14 mouse cellular contexts compared by ENCODE assay signal in genomic region chr8:77682008-77682934, GRCm38 (mm10). TPM values are rescaled to one million over a fixed set of nuclear protein-coding genes. Genes with fewer than 3 reads are reported as not detected.
DNase-seq lines count a peak whose midpoint lies in the region; ATAC-seq and TF ChIP-seq lines count a peak whose summit lies in the region.
"Had no signal": no experiment of that assay in that cellular context is flagged by ENCODE, and none has a peak within 500 bp of the region (broad histone marks: within the 10 kb centered on the region; RNA-seq: fewer than 3 reads in every experiment).

No protein-coding gene starts in this region.

- H3K4me1 ChIP-seq in heart, embryonic 12.5 days (replicated peaks): peaks cover 31% of the 10 kb centered on the region
- H3K4me1 ChIP-seq in lung, embryonic 15.5 days: peaks cover 28% of the 10 kb centered on the region
- peaks cover 8% of the 10 kb centered on the region; the same call in 1 of the 2 replicates for H3K4me1 ChIP-seq in heart, postnatal 0 days (ENCODE audit: control insufficient read depth, insufficient read depth)
- no peaks in the 10 kb centered on the region for H3K4me1 ChIP-seq in thymus, adult 2 months (replicated peaks; ENCODE audit: control insufficient read depth, insufficient read depth, low read length)
- H3K4me1 ChIP-seq: liver, embryonic 12.5 days; megakaryocyte, embryonic 14.5 days had no signal

- no peak for TF ChIP-seq POLR2A in myocyte (IDR thresholded peaks at IDR 0.05; ENCODE audit: insufficient read length, low read depth)
- TF ChIP-seq POLR2A in thymus, adult 2 months (IDR thresholded peaks at IDR 0.05; ENCODE audit: control insufficient read depth, extremely low read depth, insufficient read depth, low read length, poor library complexity): no peak

- H3K27ac ChIP-seq in heart, embryonic 12.5 days (ENCODE audit: poor library complexity, severe bottlenecking): peak overlapping the region; percentile 40
- H3K27ac ChIP-seq in lung, embryonic 15.5 days: peak overlapping the region; percentile 70
- peak overlapping the region; percentile 61 for H3K27ac ChIP-seq in heart, postnatal 0 days (ENCODE audit: low read depth)
- no peak overlapping the region for H3K27ac ChIP-seq in thymus, adult 2 months (ENCODE audit: control insufficient read depth, insufficient read depth, low read length)
- H3K27ac ChIP-seq: liver, embryonic 12.5 days had no signal

- intact Hi-C loops in heart, postnatal 36 days (cut with DNase I): no loop called here

- TF ChIP-seq CTCF in heart, postnatal 0 days (IDR thresholded peaks at IDR 0.05; ENCODE audit: low read depth): no peak
- TF ChIP-seq CTCF in thymus, adult 2 months (IDR thresholded peaks at IDR 0.05; ENCODE audit: borderline replicate concordance, control insufficient read depth, extremely low read depth, insufficient read depth, low read length, poor library complexity): no peak

- no peak for TF ChIP-seq EP300 in heart, postnatal 0 days (IDR thresholded peaks at IDR 0.05; ENCODE audit: low read depth)

- H3ac ChIP-seq in myocyte (ENCODE audit: control insufficient read depth, insufficient read length): no peak overlapping the region

- peak overlapping the region; percentile 42; the same call in 1 of the 2 replicates for H3K9ac ChIP-seq in heart, embryonic 12.5 days
- H3K9ac ChIP-seq in lung, embryonic 15.5 days: no peak overlapping the region
- H3K9ac ChIP-seq in heart, postnatal 0 days (replicated peaks; ENCODE audit: low read depth, low read length): no peak overlapping the region
- H3K9ac ChIP-seq: liver, embryonic 12.5 days had no signal

- no peaks in the 10 kb centered on the region for H3K9me3 ChIP-seq in heart, embryonic 12.5 days (replicated peaks)
- H3K9me3 ChIP-seq in lung, embryonic 15.5 days: no peaks in the 10 kb centered on the region
- H3K9me3 ChIP-seq in heart, postnatal 0 days (replicated peaks; ENCODE audit: control insufficient read depth, low read length): no peaks in the 10 kb centered on the region
- H3K9me3 ChIP-seq: liver, embryonic 12.5 days; megakaryocyte, embryonic 14.5 days had no signal

- no peaks in the 10 kb centered on the region for H3K27me3 ChIP-seq in heart, embryonic 12.5 days (replicated peaks)
- H3K27me3 ChIP-seq in lung, embryonic 15.5 days: no peaks in the 10 kb centered on the region
- no peaks in the 10 kb centered on the region for H3K27me3 ChIP-seq in heart, postnatal 0 days (ENCODE audit: control insufficient read depth, insufficient read depth, low read length)
- H3K27me3 ChIP-seq in myocyte (ENCODE audit: control insufficient read depth, insufficient read depth, insufficient read length): no peaks in the 10 kb centered on the region
- H3K27me3 ChIP-seq in thymus, adult 2 months (ENCODE audit: control insufficient read depth, insufficient read depth, low read length): no peaks in the 10 kb centered on the region
- H3K27me3 ChIP-seq: liver, embryonic 12.5 days; megakaryocyte, embryonic 14.5 days had no signal

- ATAC-seq in heart, embryonic 12.5 days (ENCODE audit: insufficient number of reproducible peaks, low FRiP score): no peak
- ATAC-seq in lung, embryonic 15.5 days (ENCODE audit: borderline replicate concordance, extremely low read depth, low FRiP score, low TSS enrichment): peak; percentile 50; the same call in 1 of the 2 replicates
- no peak for ATAC-seq in heart, postnatal 0 days (ENCODE audit: insufficient read depth, low read depth)
- ATAC-seq: liver, embryonic 12.5 days; Patski had no signal

- DNase-seq in heart, postnatal 36 days: no peak
- no peak for DNase-seq in lung, adult 18-20 months
- no peak for DNase-seq in heart, postnatal 0 days (ENCODE audit: low spot score)
- DNase-seq in spleen, postnatal 10 days (ENCODE audit: low spot score in 2 of 2): no peak
- no peak for DNase-seq in thymus, adult 2 months
- DNase-seq: embryo, embryonic 11 days; gastrocnemius, postnatal 25 days; thymus, adult 18-20 months had no signal

- no peak overlapping the region for H3K4me3 ChIP-seq in heart, embryonic 12.5 days
- H3K4me3 ChIP-seq in lung, embryonic 15.5 days: no peak overlapping the region
- H3K4me3 ChIP-seq in heart, postnatal 0 days (ENCODE audit: low read depth, low read length): no peak overlapping the region
- H3K4me3 ChIP-seq in myocyte: no peak overlapping the region
- H3K4me3 ChIP-seq in thymus, adult 2 months (ENCODE audit: control insufficient read depth, insufficient read depth, low read length): no peak overlapping the region
- H3K4me3 ChIP-seq: liver, embryonic 12.5 days; megakaryocyte, embryonic 14.5 days had no signal

- no peaks in the 10 kb centered on the region for H3K79me2 ChIP-seq in myocyte (ENCODE audit: control insufficient read depth, insufficient read depth)

- H3K4me2 ChIP-seq in heart, embryonic 12.5 days: peak overlapping the region; percentile 52
- peak overlapping the region; percentile 26 for H3K4me2 ChIP-seq in lung, embryonic 15.5 days
- H3K4me2 ChIP-seq in heart, postnatal 0 days (ENCODE audit: low read depth, low read length): peak overlapping the region; percentile 35
- peak overlapping the region; percentile 16 for H3K4me2 ChIP-seq in myocyte (ENCODE audit: low read depth)
- H3K4me2 ChIP-seq: liver, embryonic 12.5 days had no signal

- peaks cover 6% of the 10 kb centered on the region for H3K36me3 ChIP-seq in heart, embryonic 12.5 days
- H3K36me3 ChIP-seq in lung, embryonic 15.5 days: 0 out of 2 replicates have a peak, but pooled peaks cover 4% of the 10 kb centered on the region
- H3K36me3 ChIP-seq in heart, postnatal 0 days (replicated peaks; ENCODE audit: control insufficient read depth, insufficient read depth, low read length): peaks cover 14% of the 10 kb centered on the region
- H3K36me3 ChIP-seq in myocyte (ENCODE audit: control insufficient read depth, insufficient read depth): no peaks in the 10 kb centered on the region
- no peaks in the 10 kb centered on the region for H3K36me3 ChIP-seq in thymus, adult 2 months (ENCODE audit: control insufficient read depth, insufficient read depth, low read length)
- H3K36me3 ChIP-seq: liver, embryonic 12.5 days had no signal

- 30% methylated on average over 15 of the region's 15 CpGs for WGBS in heart, embryonic 12.5 days
- WGBS in lung, embryonic 15.5 days: 33% methylated on average over 15 of the region's 15 CpGs
- WGBS in heart, postnatal 0 days: 27% methylated on average over 15 of the region's 15 CpGs
- whole genome bisulfite sequencing in thymus, adult 2 months: 62% methylated on average over 15 of the region's 15 CpGs

TF ChIP-seq in myocyte, 11 proteins besides CTCF, POLR2A, EP300 and RAD21:
- TF ChIP-seq POLR2AphosphoS2 (IDR thresholded peaks at IDR 0.05; ENCODE audit: insufficient read length, low read depth) (no peak), TCF12 (IDR thresholded peaks at IDR 0.05; ENCODE audit: insufficient read depth, poor library complexity, severe bottlenecking) (no peak), TCF3 (IDR thresholded peaks at IDR 0.05; ENCODE audit: insufficient read length, low read depth) (no peak), REST (IDR thresholded peaks at IDR 0.05; ENCODE audit: insufficient read depth, insufficient read length) (no peak), MYOG (IDR thresholded peaks at IDR 0.05; ENCODE audit: control insufficient read depth in 1 of 3, insufficient read depth in 1 of 3, insufficient read length in 2 of 3, low read depth in 2 of 3) (no peak), SRF (IDR thresholded peaks at IDR 0.05; ENCODE audit: control insufficient read depth, insufficient read length, low read depth) (no peak), USF1 (IDR thresholded peaks at IDR 0.05; ENCODE audit: low read depth) (no peak), MAX (IDR thresholded peaks at IDR 0.05; ENCODE audit: low read depth) (no peak), MYOD1 (IDR thresholded peaks at IDR 0.05; ENCODE audit: control insufficient read depth in 1 of 3, insufficient read length in 2 of 3, low read depth in 2 of 3) (no peak), CEBPB (IDR thresholded peaks at IDR 0.05; ENCODE audit: insufficient read depth, poor library complexity, severe bottlenecking) (no peak), E2F4 (IDR thresholded peaks at IDR 0.05; ENCODE audit: insufficient read depth) (no peak)

RNA-seq across cellular contexts. Expression of gene Ednra, which starts 42.0 kb away (rescaled TPM):
- polyA plus RNA-seq in heart, embryonic 12.5 days (2016; fragmentation: Nextera tagmentation; extraction: Ambion mirVana): 42.0 and 45.6 TPM in 2 replicates
- total RNA-seq in heart, postnatal 36 days (2021): 10 to 100 TPM; 39.2 to 43.5 TPM
- polyA plus RNA-seq in lung, embryonic 15.5 days (2015; fragmentation: Nextera tagmentation; extraction: Ambion mirVana): 109 and 116 TPM in 2 replicates
- 37.0 and 43.7 TPM in 2 replicates for total RNA-seq in heart, postnatal 0 days (2014; rRNA removed; ENCODE audit: low replicate concordance)
- polyA plus RNA-seq in heart, postnatal 0 days (2015; fragmentation: Nextera tagmentation; extraction: Ambion mirVana): 25.5 and 35.2 TPM in 2 replicates
- polyA plus RNA-seq in myocyte (2012; fragmentation: generic; extraction: Trizol): 1.1 TPM
- 2.1 and 3.3 TPM in 2 replicates for polyA plus RNA-seq in thymus, adult 2 months (2012; rRNA removed)
